Mouse (Mus musculus): ENCODE measurements around the gene Paics. TPM values are rescaled to one million over a fixed set of nuclear protein-coding genes. Genes with fewer than 3 reads are reported as not detected.

The Paics gene
- polyA plus RNA-seq, 1 experiment from 2014 or later: 346 TPM

DNA sequence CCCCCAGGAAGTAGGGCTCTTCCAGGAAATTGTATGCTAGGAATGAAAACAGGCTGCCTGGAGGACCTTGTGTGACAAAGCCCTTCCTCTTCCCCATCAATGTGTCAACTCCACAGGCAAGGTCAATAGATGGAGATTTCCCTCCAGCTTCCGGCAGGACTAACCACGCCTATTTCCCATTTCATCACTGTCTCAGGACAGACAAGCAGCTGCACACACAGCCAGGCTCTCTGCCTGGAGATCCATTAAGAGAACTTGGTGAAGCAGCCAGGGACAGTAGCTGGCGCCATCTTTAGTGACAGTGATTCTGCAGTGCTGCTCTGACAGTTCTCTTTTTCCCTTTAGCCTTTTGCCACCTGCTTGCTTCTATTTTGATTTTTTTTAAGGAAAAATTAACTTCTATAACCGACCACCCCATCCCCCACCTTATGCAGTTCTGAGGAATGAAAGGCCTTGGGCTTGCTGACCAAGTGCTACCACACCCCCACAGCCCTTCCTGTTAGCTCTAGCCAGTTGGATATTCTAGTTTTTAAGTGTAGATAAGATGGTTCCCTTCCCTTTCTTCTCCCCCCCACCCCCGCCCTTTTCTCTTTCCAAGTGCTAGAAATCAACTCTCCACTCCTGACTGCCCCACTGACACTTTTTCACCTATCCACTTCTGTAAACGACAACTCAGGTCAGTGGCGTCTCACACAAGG lies 21.8 kb upstream of the Paics start:
- H3K4me1 ChIP-seq: no peaks in the 10 kb centered on the region
- H3K9ac ChIP-seq: no peak overlapping the region
- H3K36me3 ChIP-seq (replicated peaks): peaks cover 35% of the 10 kb centered on the region
- 89% methylated on average over 7 of the region's 7 CpGs for WGBS
- no peak overlapping the region for H3K4me3 ChIP-seq (replicated peaks)
- H3K9me3 ChIP-seq: peaks cover 10% of the 10 kb centered on the region; the same call in 1 of the 2 replicates
- no peak overlapping the region for H3K27ac ChIP-seq
- no peaks in the 10 kb centered on the region for H3K27me3 ChIP-seq
- ATAC-seq (ENCODE audit: low FRiP score): no peak
- H3K4me2 ChIP-seq: no peak overlapping the region

DNA sequence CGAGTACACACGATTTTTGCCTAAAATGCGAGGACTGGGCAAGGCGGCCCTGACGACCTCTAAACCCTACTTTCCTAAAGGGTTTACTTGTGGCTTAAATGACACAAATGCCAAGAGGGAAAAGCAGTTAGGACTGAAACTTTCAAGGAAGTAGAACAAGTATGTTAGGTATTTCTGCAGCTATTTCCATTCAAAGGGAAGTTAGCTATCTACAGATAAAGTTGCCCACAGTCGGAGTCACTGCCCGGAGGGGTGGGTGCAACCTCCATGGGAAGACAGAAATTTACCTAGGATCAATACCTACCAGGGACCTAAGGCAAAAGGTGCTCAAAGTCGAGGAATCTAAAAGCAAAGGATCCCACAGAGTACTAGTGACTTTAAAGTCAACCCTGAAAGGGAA lies 11.4 kb upstream of the Paics start:
- H3K36me3 ChIP-seq (replicated peaks): peaks cover 22% of the 10 kb centered on the region
- H3K27me3 ChIP-seq: no peaks in the 10 kb centered on the region
- no peak overlapping the region for H3K9ac ChIP-seq
- H3K27ac ChIP-seq: no peak overlapping the region
- H3K4me1 ChIP-seq: no peaks in the 10 kb centered on the region; the same call in 1 of the 2 replicates
- no peak overlapping the region for H3K4me3 ChIP-seq (replicated peaks)
- H3K4me2 ChIP-seq: no peak overlapping the region
- no peak for ATAC-seq (ENCODE audit: low FRiP score)
- H3K9me3 ChIP-seq: no peaks in the 10 kb centered on the region
- WGBS: 98% methylated on average over 8 of the region's 8 CpGs

DNA sequence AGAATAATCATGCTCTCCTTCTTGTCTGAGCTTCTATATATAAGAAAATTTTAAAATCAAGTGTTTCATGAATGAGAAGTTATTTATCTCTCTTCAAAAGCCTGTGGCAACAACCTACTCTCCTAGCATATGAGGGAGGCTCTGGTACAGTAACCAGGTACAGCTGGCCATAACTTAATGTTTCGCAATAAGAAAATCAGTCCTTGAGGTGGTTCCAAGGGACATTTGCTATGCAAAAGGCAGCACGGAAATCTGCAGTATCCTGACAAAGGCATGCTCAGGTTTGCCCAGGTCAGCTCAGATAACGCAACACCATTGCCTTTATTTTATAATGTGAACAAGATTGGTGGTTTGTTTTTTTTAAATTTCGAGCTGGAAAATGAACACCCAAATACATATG lies 9.1 kb upstream of the Paics start:
- no peaks in the 10 kb centered on the region for H3K9me3 ChIP-seq
- H3K27ac ChIP-seq: no peak overlapping the region
- WGBS: 94% methylated on average over 4 of the region's 4 CpGs
- no peak overlapping the region for H3K4me3 ChIP-seq (replicated peaks)
- no peak for ATAC-seq (ENCODE audit: low FRiP score)
- H3K4me1 ChIP-seq: peaks cover 11% of the 10 kb centered on the region; the same call in 1 of the 2 replicates
- H3K4me2 ChIP-seq: no peak overlapping the region
- no peak overlapping the region for H3K9ac ChIP-seq
- no peaks in the 10 kb centered on the region for H3K27me3 ChIP-seq
- peaks cover 22% of the 10 kb centered on the region for H3K36me3 ChIP-seq (replicated peaks)

DNA sequence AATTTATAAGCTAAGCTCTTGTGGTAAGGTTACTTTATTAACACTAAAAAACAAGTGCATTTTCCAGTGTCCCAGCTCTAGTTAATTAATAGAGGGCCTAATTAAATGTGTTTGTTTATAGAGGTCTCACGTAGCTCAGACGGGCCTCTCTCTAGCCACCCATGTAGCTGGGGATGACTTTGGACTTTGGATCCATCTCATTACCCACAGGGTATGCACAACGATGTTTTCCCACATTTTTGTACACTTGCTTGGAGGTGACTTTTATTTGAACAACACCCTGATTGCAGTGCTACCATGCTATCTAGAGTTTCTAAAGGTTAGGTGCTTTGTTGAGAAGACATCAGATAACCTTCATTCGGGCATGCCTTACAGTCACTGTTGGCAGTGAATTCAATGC lies 8.6 kb upstream of the Paics start:
- Histone ChIP-seq H3K4me2 (no peak overlapping the region), H3K27me3 (no peaks in the 10 kb centered on the region), H3K4me3 (replicated peaks) (no peak overlapping the region), H3K9ac (no peak overlapping the region), H3K27ac (no peak overlapping the region), H3K9me3 (no peaks in the 10 kb centered on the region), H3K36me3 (replicated peaks) (peaks cover 26% of the 10 kb centered on the region), H3K4me1 (peaks cover 11% of the 10 kb centered on the region; the same call in 1 of the 2 replicates)
- no peak for ATAC-seq (ENCODE audit: low FRiP score)
- 83% methylated on average over 4 of the region's 4 CpGs for WGBS

DNA sequence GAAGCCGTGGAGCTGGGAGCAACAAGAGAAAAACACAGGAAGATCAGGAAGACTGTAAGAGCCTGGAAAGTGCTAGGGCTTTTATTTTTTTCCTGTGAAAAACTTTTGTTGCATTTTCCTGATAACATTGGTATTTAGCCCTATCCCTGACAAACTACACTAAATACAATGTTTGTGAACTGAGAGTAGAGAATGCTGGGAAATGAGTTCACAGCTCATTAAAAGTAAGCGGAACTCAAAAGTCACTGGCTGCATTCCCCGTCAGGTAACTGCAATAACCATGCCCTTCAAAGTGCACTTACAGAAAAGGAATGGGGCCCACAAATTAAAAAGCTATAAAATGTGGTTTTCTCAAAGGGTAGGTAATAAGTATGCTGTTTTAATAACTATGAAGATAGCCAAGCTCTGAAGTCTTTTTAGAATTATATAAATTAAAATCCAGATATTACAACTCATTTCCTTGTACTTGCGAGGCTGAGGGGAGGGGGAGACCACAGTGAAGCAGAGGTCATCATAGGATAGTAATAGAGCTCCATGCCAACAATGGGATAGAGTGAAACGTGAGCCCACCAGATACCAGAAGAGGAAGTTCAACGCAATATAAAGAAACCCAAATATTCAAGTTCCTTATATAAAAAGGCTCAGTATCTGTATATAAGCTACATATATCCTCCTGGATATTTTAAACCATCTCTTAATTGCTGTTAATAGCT lies 6.0 kb upstream of the Paics start:
- Histone ChIP-seq H3K27me3 (no peaks in the 10 kb centered on the region), H3K36me3 (replicated peaks) (peaks cover 28% of the 10 kb centered on the region), H3K4me2 (no peak overlapping the region), H3K4me1 (peaks cover 25% of the 10 kb centered on the region), H3K4me3 (replicated peaks) (no peak overlapping the region), H3K9ac (no peak overlapping the region), H3K27ac (no peak overlapping the region), H3K9me3 (no peaks in the 10 kb centered on the region)
- WGBS: 78% methylated on average over 6 of the region's 6 CpGs
- no peak for ATAC-seq (ENCODE audit: low FRiP score)

DNA sequence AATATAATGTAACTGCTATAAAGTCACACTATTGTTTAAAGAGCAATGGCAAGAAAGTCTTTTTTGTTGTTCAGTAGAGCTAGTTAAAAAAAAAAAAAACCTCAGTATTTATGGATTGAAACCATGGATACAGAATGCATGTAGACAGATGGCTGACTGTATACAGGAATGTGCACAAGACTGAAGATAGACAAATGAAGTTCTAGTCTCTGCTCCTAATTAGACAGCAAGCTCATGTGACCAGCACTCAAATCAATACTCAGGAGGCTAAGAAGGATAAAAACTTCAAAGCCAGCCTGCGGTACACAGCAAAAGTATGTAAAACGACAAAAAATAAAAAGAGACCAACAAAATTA lies 5.5 kb upstream of the Paics start:
- Histone ChIP-seq H3K9ac (no peak overlapping the region), H3K36me3 (replicated peaks) (peaks cover 23% of the 10 kb centered on the region), H3K4me2 (no peak overlapping the region), H3K4me3 (replicated peaks) (no peak overlapping the region), H3K4me1 (peaks cover 30% of the 10 kb centered on the region), H3K27me3 (no peaks in the 10 kb centered on the region), H3K9me3 (no peaks in the 10 kb centered on the region), H3K27ac (no peak overlapping the region)
- no peak for ATAC-seq (ENCODE audit: low FRiP score)
- 65% methylated on average over 2 of the region's 2 CpGs for WGBS

DNA sequence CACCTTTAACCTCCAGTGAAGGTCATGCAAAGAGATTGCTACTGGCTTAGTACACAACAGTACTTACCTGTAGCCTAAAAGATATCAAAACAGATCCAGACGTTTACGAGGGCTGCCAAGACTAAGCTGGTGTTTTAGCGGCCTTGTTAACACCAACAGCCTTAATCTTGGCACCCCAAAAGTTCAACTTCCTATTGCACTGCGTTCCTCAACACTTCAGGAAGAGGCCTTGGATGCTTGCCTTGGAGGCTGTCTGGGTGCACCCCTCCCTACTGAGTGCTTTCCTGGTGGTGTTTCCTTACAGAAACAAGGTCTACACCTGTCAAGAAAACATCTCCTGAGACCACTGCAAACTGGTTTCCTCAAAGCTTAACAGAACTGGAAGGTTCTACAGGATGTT lies 4.0 kb upstream of the Paics start:
- Histone ChIP-seq H3K36me3 (replicated peaks) (peaks cover 21% of the 10 kb centered on the region; the same call in 1 of the 2 replicates), H3K9me3 (no peaks in the 10 kb centered on the region), H3K4me2 (no peak overlapping the region), H3K27ac (no peak overlapping the region), H3K4me1 (peaks cover 33% of the 10 kb centered on the region), H3K9ac (no peak overlapping the region), H3K4me3 (replicated peaks) (no peak overlapping the region), H3K27me3 (no peaks in the 10 kb centered on the region)
- whole genome bisulfite sequencing: 94% methylated on average over 4 of the region's 4 CpGs
- ATAC-seq (ENCODE audit: low FRiP score): no peak

DNA sequence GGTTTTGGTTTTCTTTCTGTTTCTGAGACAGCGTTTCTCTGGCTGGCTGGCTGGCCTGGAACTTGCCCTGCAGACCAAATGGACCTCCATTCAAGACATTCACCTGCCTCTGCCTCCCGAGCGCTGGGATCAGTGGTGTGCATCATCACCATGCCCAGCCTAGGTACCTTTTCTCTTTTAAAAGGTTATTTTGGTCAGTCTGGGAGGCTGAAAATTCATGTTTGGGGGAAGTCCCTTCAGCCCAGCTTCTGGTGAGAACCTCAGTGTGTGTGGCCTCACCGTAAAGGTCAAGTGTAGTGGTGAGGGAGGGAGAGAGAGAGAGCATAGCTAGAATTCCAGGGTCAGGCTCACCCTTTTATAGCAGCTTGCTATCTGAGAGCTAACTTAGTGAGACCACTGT lies 3.3 kb upstream of the Paics start:
- H3K9me3 ChIP-seq: no peaks in the 10 kb centered on the region
- H3K9ac ChIP-seq: no peak overlapping the region
- 95% methylated on average over 4 of the region's 4 CpGs for WGBS
- H3K4me3 ChIP-seq (replicated peaks): no peak overlapping the region
- H3K36me3 ChIP-seq (replicated peaks): peaks cover 21% of the 10 kb centered on the region; the same call in 1 of the 2 replicates
- H3K27ac ChIP-seq: no peak overlapping the region
- H3K4me2 ChIP-seq: no peak overlapping the region
- peaks cover 39% of the 10 kb centered on the region for H3K4me1 ChIP-seq
- H3K27me3 ChIP-seq: no peaks in the 10 kb centered on the region
- ATAC-seq (ENCODE audit: low FRiP score): no peak

DNA sequence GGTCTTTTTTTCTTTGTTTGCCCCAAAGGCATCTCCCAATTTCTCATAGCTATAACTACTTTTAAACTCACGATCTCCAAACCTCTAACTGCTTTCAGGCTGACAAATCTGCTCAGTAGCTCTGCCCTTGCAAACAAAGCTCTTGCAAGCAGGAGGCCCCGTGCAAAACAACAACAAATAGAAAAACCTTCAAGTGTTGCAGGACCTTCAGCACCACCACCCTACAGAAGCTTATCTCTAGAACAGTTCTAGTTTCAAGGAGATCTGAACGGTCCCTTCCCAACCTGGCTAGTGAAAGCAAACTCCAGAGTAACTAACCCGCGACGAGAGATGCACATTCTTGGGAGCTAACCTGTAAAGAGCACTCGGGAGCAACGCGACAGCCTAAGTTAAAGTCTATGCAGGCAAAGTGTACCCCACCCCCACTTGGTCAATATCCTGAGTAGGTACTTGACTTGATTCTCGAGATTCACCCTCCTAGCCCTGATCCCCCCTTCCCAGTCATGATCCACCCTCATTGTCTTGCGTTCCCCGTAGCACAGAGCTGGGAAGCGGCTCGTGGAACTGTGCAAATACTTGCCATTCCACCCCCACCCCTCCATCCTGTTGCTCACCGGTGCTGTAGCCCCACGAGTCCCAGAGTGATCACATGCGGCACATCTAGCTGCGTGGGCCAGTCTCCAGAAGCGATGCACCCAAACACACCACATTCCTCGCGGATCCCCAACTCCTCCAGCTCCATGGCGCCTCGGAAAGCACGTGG lies 583 bp upstream of the Paics start:
- peak; percentile 66 for ATAC-seq (ENCODE audit: low FRiP score)
- Histone ChIP-seq H3K4me3 (replicated peaks) (peak overlapping the region; percentile 77), H3K4me2 (peak overlapping the region; percentile 82), H3K9me3 (no peaks in the 10 kb centered on the region), H3K36me3 (replicated peaks) (peaks cover 15% of the 10 kb centered on the region), H3K27ac (peak overlapping the region; percentile 90), H3K4me1 (peaks cover 45% of the 10 kb centered on the region), H3K27me3 (no peaks in the 10 kb centered on the region), H3K9ac (peak overlapping the region; percentile 75)
- WGBS: under 1% methylated on average over 24 of the region's 24 CpGs

DNA sequence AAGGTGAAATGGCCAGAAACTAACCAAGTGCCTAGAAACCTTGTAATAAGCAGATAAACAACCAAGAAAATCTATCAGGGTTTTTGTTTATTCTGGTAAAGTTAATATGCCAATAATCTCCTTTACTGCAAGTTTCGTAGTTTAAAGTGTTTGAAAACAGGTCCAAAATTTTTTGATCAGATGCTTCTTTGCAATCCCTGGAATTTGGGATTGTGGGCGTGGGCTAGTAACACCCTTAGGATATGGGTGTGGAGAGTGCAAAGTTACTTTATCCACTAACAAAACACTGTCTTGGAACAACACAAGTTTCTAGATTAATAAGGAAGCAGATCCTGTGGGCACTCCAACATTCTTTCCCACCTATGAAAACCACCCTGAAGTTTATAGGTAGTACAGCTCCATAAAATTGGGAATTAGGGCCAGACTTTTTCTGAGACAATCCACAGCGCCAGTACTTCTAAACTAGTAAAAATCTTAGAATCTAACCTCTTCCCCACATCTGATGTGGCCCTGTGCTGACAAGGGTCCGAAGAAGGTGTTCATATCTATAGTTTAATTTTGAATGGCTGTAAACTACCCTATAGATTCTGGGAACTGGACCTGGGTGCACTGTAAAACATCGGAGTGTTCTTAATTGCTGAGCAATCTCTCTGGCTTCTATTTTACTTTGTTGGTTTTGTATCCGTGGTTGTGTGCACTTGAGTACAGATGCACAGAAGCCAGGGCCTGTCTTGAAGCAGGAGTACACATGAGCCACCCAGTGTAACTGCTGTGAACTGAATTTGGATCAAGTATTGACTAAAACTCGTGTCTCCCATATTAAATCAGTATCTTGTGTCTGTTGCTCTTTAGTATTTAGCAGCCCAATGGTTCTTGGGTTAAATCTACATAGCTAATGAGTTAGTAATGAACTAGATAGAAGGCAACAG lies 1.3 kb downstream of the Paics start:
- peak overlapping the region; percentile 82 for H3K4me2 ChIP-seq
- peak overlapping the region; percentile 90; the same call in 1 of the 2 replicates for H3K27ac ChIP-seq
- no peaks in the 10 kb centered on the region for H3K9me3 ChIP-seq
- H3K4me3 ChIP-seq (replicated peaks): peak overlapping the region; percentile 77
- H3K36me3 ChIP-seq (replicated peaks): peaks cover 26% of the 10 kb centered on the region
- no peak for ATAC-seq (ENCODE audit: low FRiP score)
- H3K4me1 ChIP-seq: peaks cover 41% of the 10 kb centered on the region
- 19% methylated on average over 7 of the region's 7 CpGs for WGBS
- H3K9ac ChIP-seq: peak overlapping the region; percentile 78
- no peaks in the 10 kb centered on the region for H3K27me3 ChIP-seq

DNA sequence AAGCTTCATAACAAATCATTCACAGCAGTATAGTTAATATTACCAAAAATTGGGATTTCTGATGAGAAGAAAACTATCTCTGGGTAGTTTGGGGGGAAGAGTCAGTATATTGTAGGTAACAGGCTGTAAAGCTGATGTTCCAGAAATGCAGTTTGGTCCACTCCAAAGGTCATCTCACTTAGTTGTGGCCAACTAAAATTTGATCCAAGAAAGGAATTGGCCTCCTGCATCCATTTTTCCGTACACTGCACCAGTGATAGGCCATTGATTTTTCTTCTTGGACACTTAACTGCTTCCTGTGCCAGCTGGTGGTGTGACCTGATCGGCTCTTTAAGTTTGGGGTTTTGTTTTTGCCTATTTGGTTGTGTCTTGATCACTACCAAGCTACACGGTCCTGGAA lies 2.7 kb downstream of the Paics start:
- H3K36me3 ChIP-seq (replicated peaks): peaks cover 29% of the 10 kb centered on the region

More for the DNA sequence above, 2.7 kb downstream of the Paics start:
- Histone ChIP-seq H3K27ac (no peak overlapping the region), H3K9me3 (no peaks in the 10 kb centered on the region), H3K27me3 (no peaks in the 10 kb centered on the region), H3K4me1 (peaks cover 35% of the 10 kb centered on the region), H3K4me2 (no peak overlapping the region; the same call in 1 of the 2 replicates), H3K9ac (no peak overlapping the region), H3K4me3 (replicated peaks) (no peak overlapping the region)
- ATAC-seq (ENCODE audit: low FRiP score): no peak
- 89% methylated on average over 3 of the region's 3 CpGs for WGBS
